Comparison of ENCODE assay signal across 8 mouse cellular contexts in genomic region chr19:42659354-42660243, GRCm38 (mm10). TPM values are rescaled to one million over a fixed set of nuclear protein-coding genes. Genes with fewer than 3 reads are reported as not detected.
DNase-seq lines count a peak whose midpoint lies in the region; ATAC-seq lines count a peak whose summit lies in the region.
"Had no signal": no experiment of that assay in that cellular context is flagged by ENCODE, and none has a peak within 500 bp of the region (broad histone marks: within the 10 kb centered on the region; RNA-seq: fewer than 3 reads in every experiment).

No protein-coding gene starts in this region.

- H3K9me3 ChIP-seq in forebrain, embryonic 14.5 days (replicated peaks; ENCODE audit: control insufficient read depth, low read length), result no peaks in the 10 kb centered on the region

- no peaks in the 10 kb centered on the region for H3K36me3 ChIP-seq in forebrain, embryonic 14.5 days (ENCODE audit: control insufficient read depth, insufficient read depth, low read length)

- 18% methylated on average over 21 of the region's 21 CpGs for WGBS in forebrain, embryonic 14.5 days

- H3K4me1 ChIP-seq in forebrain, embryonic 14.5 days (ENCODE audit: control insufficient read depth, insufficient read depth, low read length), result peaks cover 5% of the 10 kb centered on the region; the same call in 1 of the 2 replicates

- H3K4me3 ChIP-seq in forebrain, embryonic 14.5 days (ENCODE audit: low read depth, low read length), result no peak overlapping the region

- H3K4me2 ChIP-seq in forebrain, embryonic 14.5 days (ENCODE audit: low read length), result 0 out of 2 replicates have a peak overlapping the region, but pooled peaks have one; percentile 6

- H3K9ac ChIP-seq in forebrain, embryonic 14.5 days (ENCODE audit: low read length), result no peak overlapping the region

- no peak overlapping the region for H3K27ac ChIP-seq in forebrain, embryonic 14.5 days (ENCODE audit: low read depth, low read length)

- ATAC-seq in forebrain, embryonic 14.5 days, result peak; percentile 52; the same call in 1 of the 2 replicates
- no peak for ATAC-seq in inflammation-experienced regulatory T-cells, adult 6 months

- peak; percentile 33 for DNase-seq in adipocyte (ENCODE audit: low spot score)
- DNase-seq in adrenal gland, postnatal 25 days, result peak; percentile 53
- peak; percentile 56 for DNase-seq in forebrain, embryonic 14.5 days (ENCODE audit: low spot score)
- DNase-seq in heart, postnatal 25 days (ENCODE audit: low spot score), result peak; percentile 91
- DNase-seq in left cerebral cortex, postnatal 10 days (ENCODE audit: extremely low spot score in 1 of 2, low spot score in 2 of 2), result peak; percentile 54 to 61
- DNase-seq in right cerebral cortex, postnatal 10 days (ENCODE audit: low spot score in 2 of 2), result peak; percentile 77 to 78

- intact Hi-C loops in heart, postnatal 25 days (cut with DNase I), result loop anchor here (2.0 to 5.0 kb wide), 2 partner anchors 83 to 217 kb away; no protein-coding TSS in a partner anchor
- intact Hi-C loops in left cerebral cortex, postnatal 10 days (cut with DNase I), result loop anchor here (5.0 kb wide), 1 partner anchor 73 kb away; no protein-coding TSS in a partner anchor

- H3K27me3 ChIP-seq in forebrain, embryonic 14.5 days (replicated peaks; ENCODE audit: control insufficient read depth, insufficient read depth, low read length), result peaks cover 4% of the 10 kb centered on the region; the same call in 1 of the 2 replicates

RNA-seq across cellular contexts. Expression of gene Loxl4, which starts 47.0 kb away (rescaled TPM):
- total RNA-seq in adrenal gland, postnatal 25 days (2021), result 2.1 and 2.2 TPM in 2 replicates
- polyA plus RNA-seq in forebrain, embryonic 14.5 days (2014; fragmentation: Nextera tagmentation; extraction: Ambion mirVana), result 0.07 and 0.13 TPM in 2 replicates
- total RNA-seq in heart, postnatal 25 days (2021), result 1 to 10 TPM; 1.2 to 1.3 TPM
- under 1 TPM; 0.47 to 0.51 TPM for total RNA-seq in left cerebral cortex, postnatal 10 days (2021)
- under 1 TPM; 0.15 to 0.38 (median 0.17) TPM for polyA plus RNA-seq in inflammation-experienced regulatory T-cells, adult 6 months (2017; shearing (Covaris generic))
- total RNA-seq: neutrophil, adult 5-6 weeks had no signal

Comparison
In these comparisons a context has a peak if more than half of its experiments do, and no peak if none do; other contexts are left out.
1. DNase-seq: peak in every context shown above with its lines; median percentile 91 in heart, postnatal 25 days; 78 in right cerebral cortex, postnatal 10 days; 58 in left cerebral cortex, postnatal 10 days; 56 in forebrain, embryonic 14.5 days; 53 in adrenal gland, postnatal 25 days; 33 in adipocyte.